Mouse (Mus musculus) ovary, postnatal 36 days (tissue): ENCODE measurements around the gene Zfp385b.

Experiments
- DNase-seq: peaks from one replicate; pipeline ENCODE4 v3.0.0; 2022; ENCODE audit warnings: low spot score, mixed read lengths

Gene Zfp385b

GRCm38 (mm10) chr2:77376823-77377222, 442.6 kb downstream of the Zfp385b start:
- no peak for DNase-seq

DNA sequence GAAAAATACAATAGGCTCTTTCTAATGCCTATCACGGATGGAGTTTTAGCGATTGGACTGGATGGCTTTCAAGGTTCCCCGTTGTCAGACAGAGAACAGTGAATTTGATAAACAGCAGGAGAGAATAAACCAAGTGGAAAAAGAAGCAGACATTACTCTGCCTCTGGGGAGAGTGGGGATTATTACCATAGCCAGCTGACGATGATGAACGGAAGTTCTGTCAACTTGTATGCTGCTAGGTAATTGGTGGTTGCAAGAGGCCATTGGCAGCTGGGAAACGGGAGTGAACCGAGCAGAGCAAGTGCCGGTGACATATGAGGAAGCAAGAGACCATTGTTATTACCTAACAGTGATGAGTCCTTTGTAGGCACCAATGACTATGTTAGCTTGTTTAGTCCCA, 444.3 kb downstream of the Zfp385b start:
- no peak for DNase-seq

DNA sequence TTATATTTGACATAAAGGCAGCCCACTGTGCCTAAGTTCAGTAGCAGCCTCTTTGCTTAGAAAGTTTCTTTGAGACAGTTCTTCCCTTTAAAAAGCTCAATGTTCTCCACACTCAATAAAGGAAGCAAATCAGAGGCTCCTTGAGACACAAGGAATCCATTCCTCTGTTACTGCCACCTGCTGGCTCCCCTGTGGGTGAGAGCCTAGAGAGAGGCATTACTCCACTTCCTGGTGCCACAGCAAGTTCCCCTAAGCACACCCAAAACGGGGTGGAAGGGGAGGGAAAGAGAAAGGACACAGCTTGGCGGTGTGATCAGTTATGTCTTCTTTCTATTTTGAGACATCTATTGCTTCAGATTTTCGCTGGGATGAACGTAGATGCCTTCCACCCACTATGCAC, 450.3 kb downstream of the Zfp385b start:
- no peak for DNase-seq
